8 mouse cellular contexts compared by ENCODE assay signal in the genomic region with DNA sequence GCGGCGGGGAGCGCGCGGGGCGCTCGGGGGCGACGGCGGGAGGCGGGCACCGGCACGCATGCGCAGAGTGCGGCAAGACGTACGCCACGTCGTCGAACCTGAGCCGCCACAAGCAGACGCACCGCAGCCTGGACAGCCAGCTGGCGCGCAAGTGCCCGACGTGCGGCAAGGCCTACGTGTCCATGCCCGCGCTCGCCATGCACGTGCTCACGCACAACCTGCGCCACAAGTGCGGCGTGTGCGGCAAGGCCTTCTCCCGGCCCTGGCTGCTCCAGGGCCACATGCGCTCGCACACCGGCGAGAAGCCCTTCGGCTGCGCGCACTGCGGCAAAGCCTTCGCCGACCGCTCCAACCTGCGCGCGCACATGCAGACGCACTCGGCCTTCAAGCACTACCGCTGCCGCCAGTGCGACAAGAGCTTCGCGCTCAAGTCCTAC. TPM values are rescaled to one million over a fixed set of nuclear protein-coding genes. Genes with fewer than 3 reads are reported as not detected.
A peak's percentile ranks its signal among the peaks of the same experiment; 100 is the strongest.
DNase-seq lines count a peak whose midpoint lies in the region; ATAC-seq and TF ChIP-seq lines count a peak whose summit lies in the region.

No protein-coding gene starts in this region.

- no peak for TF ChIP-seq POLR2A in bone marrow macrophage, adult 2 months (IDR thresholded peaks at IDR 0.05; ENCODE audit: borderline replicate concordance, low read depth, low read length)

- WGBS in forebrain, postnatal 0 days, result 2% methylated on average over 58 of the region's 60 CpGs
- 2% methylated on average over 59 of the region's 60 CpGs for WGBS in liver, embryonic 11.5 days

- TF ChIP-seq CTCF in layer of hippocampus, adult 2 months (conservative IDR thresholded peaks at IDR 0.05), result no peak
- no peak for TF ChIP-seq CTCF in bone marrow macrophage, adult 2 months (IDR thresholded peaks at IDR 0.05; ENCODE audit: low read depth, low read length)
- no peak for TF ChIP-seq CTCF in forebrain, postnatal 0 days (IDR thresholded peaks at IDR 0.05; ENCODE audit: low read depth)

- H3K27ac ChIP-seq in layer of hippocampus, adult 2 months, result peak overlapping the region; percentile 20; the same call in 1 of the 2 replicates
- H3K27ac ChIP-seq in bone marrow macrophage, adult 2 months (ENCODE audit: insufficient read depth, low read depth, low read length), result no peak overlapping the region
- 0 out of 2 replicates have a peak overlapping the region, but pooled peaks have one; percentile 30 for H3K27ac ChIP-seq in forebrain, postnatal 0 days (ENCODE audit: low read depth, low read length)
- no peak overlapping the region for H3K27ac ChIP-seq in liver, embryonic 11.5 days (ENCODE audit: low read depth, low read length)

- peak overlapping the region; percentile 43 for H3K4me2 ChIP-seq in forebrain, postnatal 0 days (ENCODE audit: low read depth)
- H3K4me2 ChIP-seq in liver, embryonic 11.5 days, result peak overlapping the region; percentile 61

- peak overlapping the region; percentile 41 for H3K9ac ChIP-seq in forebrain, postnatal 0 days
- H3K9ac ChIP-seq in liver, embryonic 11.5 days (ENCODE audit: low read depth, low read length), result no peak overlapping the region

- no peaks in the 10 kb centered on the region; the same call in 1 of the 2 replicates for H3K27me3 ChIP-seq in forebrain, postnatal 0 days (ENCODE audit: insufficient read depth, low read length)
- peaks cover 76% of the 10 kb centered on the region for H3K27me3 ChIP-seq in liver, embryonic 11.5 days (replicated peaks; ENCODE audit: control insufficient read depth, insufficient read depth, low read length)

- H3K9me3 ChIP-seq in forebrain, postnatal 0 days (ENCODE audit: low read length), result no peaks in the 10 kb centered on the region
- no peaks in the 10 kb centered on the region for H3K9me3 ChIP-seq in liver, embryonic 11.5 days (ENCODE audit: control insufficient read depth, low read length)

- peak overlapping the region; percentile 31 for H3K4me3 ChIP-seq in layer of hippocampus, adult 2 months
- H3K4me3 ChIP-seq in bone marrow macrophage, adult 2 months (ENCODE audit: insufficient read depth, low read length), result peak overlapping the region; percentile 44
- H3K4me3 ChIP-seq in forebrain, postnatal 0 days (ENCODE audit: low read depth, low read length), result peak overlapping the region; percentile 37
- H3K4me3 ChIP-seq in liver, embryonic 11.5 days (ENCODE audit: low read depth, low read length), result peak overlapping the region; percentile 44

- DNase-seq in layer of hippocampus, adult 2 months (ENCODE audit: low spot score in 2 of 2), result no peak
- DNase-seq in layer of hippocampus, postnatal 14 days (ENCODE audit: low spot score in 2 of 2), result no peak
- peak; percentile 83 for DNase-seq in forebrain, postnatal 0 days
- DNase-seq in liver, embryonic 11.5 days (ENCODE audit: low spot score), result no peak
- peak; percentile 73 for DNase-seq in right cerebral cortex, postnatal 4 days
- no peak for DNase-seq in cerebellum, adult 11-12 months
- DNase-seq in thymus, adult 18-20 months, result no peak

- no peaks in the 10 kb centered on the region for H3K4me1 ChIP-seq in bone marrow macrophage, adult 2 months (ENCODE audit: control insufficient read depth, insufficient read depth, low read length)
- no peaks in the 10 kb centered on the region for H3K4me1 ChIP-seq in forebrain, postnatal 0 days (ENCODE audit: insufficient read depth)
- H3K4me1 ChIP-seq in liver, embryonic 11.5 days (replicated peaks; ENCODE audit: control insufficient read depth, insufficient read depth, low read length), result peaks cover 5% of the 10 kb centered on the region; the same call in 1 of the 2 replicates

- peak; percentile 45 for ATAC-seq in forebrain, postnatal 0 days
- no peak for ATAC-seq in liver, embryonic 11.5 days (replicated peaks; ENCODE audit: low FRiP score)

- peaks cover 15% of the 10 kb centered on the region; the same call in 1 of the 2 replicates for H3K36me3 ChIP-seq in forebrain, postnatal 0 days (ENCODE audit: insufficient read depth)
- H3K36me3 ChIP-seq in liver, embryonic 11.5 days (ENCODE audit: control insufficient read depth, insufficient read depth, low read length), result no peaks in the 10 kb centered on the region

RNA-seq across cellular contexts. Expression of a gene that starts 11.9 kb away (rescaled TPM):
- total RNA-seq in layer of hippocampus, adult 2 months (2021), result 10 to 100 TPM; 76.0 to 80.6 TPM
- 10 to 100 TPM; 59.1 to 65.8 TPM for total RNA-seq in layer of hippocampus, postnatal 14 days (2021)
- 50.2 and 54.5 TPM in 2 replicates for polyA plus RNA-seq in bone marrow macrophage, adult 2 months (2012; ENCODE audit: insufficient read depth, insufficient read length, missing spikeins)
- total RNA-seq in forebrain, postnatal 0 days (2014; rRNA removed), result 18.4 and 27.3 TPM in 2 replicates
- polyA plus RNA-seq in forebrain, postnatal 0 days (2015; fragmentation: Nextera tagmentation; extraction: Ambion mirVana), result 11.9 and 16.4 TPM in 2 replicates
- polyA plus RNA-seq in liver, embryonic 11.5 days (2014; fragmentation: Nextera tagmentation; extraction: Ambion mirVana), result 9.5 and 12.0 TPM in 2 replicates

RNA-seq across cellular contexts. Expression of a gene that starts 12.0 kb away (rescaled TPM):
- total RNA-seq in layer of hippocampus, adult 2 months (2021), result 10 to 100 TPM; 24.4 to 25.4 TPM
- 10 to 100 TPM; 25.6 to 27.7 TPM for total RNA-seq in layer of hippocampus, postnatal 14 days (2021)
- not detected in 2 replicates for polyA plus RNA-seq in bone marrow macrophage, adult 2 months (2012; ENCODE audit: insufficient read depth, insufficient read length, missing spikeins)
- total RNA-seq in forebrain, postnatal 0 days (2014; rRNA removed), result 7.4 and 8.5 TPM in 2 replicates
- 3.7 and 4.3 TPM in 2 replicates for polyA plus RNA-seq in forebrain, postnatal 0 days (2015; fragmentation: Nextera tagmentation; extraction: Ambion mirVana)
- polyA plus RNA-seq in liver, embryonic 11.5 days (2014; fragmentation: Nextera tagmentation; extraction: Ambion mirVana), result not detected in 2 replicates

RNA-seq across cellular contexts. Expression of a gene that starts 50.0 kb away (rescaled TPM):
- total RNA-seq in layer of hippocampus, adult 2 months (2021), result 1 to 10 TPM; 2.7 to 5.1 TPM
- total RNA-seq in layer of hippocampus, postnatal 14 days (2021), result 1 to 10 TPM; 2.7 to 3.1 TPM
- polyA plus RNA-seq in bone marrow macrophage, adult 2 months (2012; ENCODE audit: insufficient read depth, insufficient read length, missing spikeins), result not detected in 2 replicates
- total RNA-seq in forebrain, postnatal 0 days (2014; rRNA removed), result 1.6 TPM in 1 of 2 replicates, not detected in the other
- 0.69 and 1.1 TPM in 2 replicates for polyA plus RNA-seq in forebrain, postnatal 0 days (2015; fragmentation: Nextera tagmentation; extraction: Ambion mirVana)
- polyA plus RNA-seq in liver, embryonic 11.5 days (2014; fragmentation: Nextera tagmentation; extraction: Ambion mirVana), result 2.6 and 2.8 TPM in 2 replicates

Comparison
In these comparisons a context has a peak if more than half of its experiments do, and no peak if none do; other contexts are left out.
1. DNase-seq: peak in forebrain, postnatal 0 days (single experiment) and right cerebral cortex, postnatal 4 days (single experiment); none in layer of hippocampus, adult 2 months (0 of 2), layer of hippocampus, postnatal 14 days (0 of 2), liver, embryonic 11.5 days (single experiment), cerebellum, adult 11-12 months (single experiment) and thymus, adult 18-20 months (0 of 2).
2. H3K27ac ChIP-seq: peak in layer of hippocampus, adult 2 months (single experiment) and forebrain, postnatal 0 days (single experiment); none in bone marrow macrophage, adult 2 months (single experiment) and liver, embryonic 11.5 days (single experiment).
3. Peak in every context shown above with its lines, with median percentiles within 50 percentile points of each other: H3K4me3 ChIP-seq.